Mouse (Mus musculus) effector memory CD4-positive, alpha-beta T cell, adult 7 months (primary cell): ENCODE measurements around the gene Hes3. TPM values are rescaled to one million over a fixed set of nuclear protein-coding genes. Genes with fewer than 3 reads are reported as not detected.

Experiments used
- polyA plus RNA-seq: library from polyadenylated mRNA; unstranded; fragments of 100-300 nt; shearing (Covaris generic); gene quantifications from one replicate; pipeline ENCODE4 v1.2.1, GENCODE M21; 2017

Hes3 gene
- polyA plus RNA-seq: not detected

DNA sequence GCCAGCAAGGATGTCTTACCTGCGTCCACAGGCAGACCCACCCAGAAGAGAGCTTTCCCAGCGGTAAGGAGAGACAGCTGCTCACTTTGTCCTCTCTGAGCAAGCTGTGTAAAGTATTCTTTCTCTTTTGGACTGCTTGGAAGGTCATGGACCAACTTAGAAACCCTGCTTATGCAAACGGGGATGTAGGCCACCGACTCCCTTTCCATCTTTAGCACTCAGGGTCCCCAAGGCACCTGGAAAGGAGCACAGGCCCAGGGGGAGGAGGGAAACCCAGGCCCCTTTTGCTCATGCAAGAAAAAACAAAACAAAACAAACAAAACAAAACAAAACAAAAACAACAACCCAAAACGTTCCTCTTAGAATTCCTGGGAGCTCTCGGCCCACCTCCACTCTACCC is at the start of gene Hes3:
TSS of gene Hes3 (minus strand) at position 101 of the 400 bp plus-strand sequence.

DNA sequence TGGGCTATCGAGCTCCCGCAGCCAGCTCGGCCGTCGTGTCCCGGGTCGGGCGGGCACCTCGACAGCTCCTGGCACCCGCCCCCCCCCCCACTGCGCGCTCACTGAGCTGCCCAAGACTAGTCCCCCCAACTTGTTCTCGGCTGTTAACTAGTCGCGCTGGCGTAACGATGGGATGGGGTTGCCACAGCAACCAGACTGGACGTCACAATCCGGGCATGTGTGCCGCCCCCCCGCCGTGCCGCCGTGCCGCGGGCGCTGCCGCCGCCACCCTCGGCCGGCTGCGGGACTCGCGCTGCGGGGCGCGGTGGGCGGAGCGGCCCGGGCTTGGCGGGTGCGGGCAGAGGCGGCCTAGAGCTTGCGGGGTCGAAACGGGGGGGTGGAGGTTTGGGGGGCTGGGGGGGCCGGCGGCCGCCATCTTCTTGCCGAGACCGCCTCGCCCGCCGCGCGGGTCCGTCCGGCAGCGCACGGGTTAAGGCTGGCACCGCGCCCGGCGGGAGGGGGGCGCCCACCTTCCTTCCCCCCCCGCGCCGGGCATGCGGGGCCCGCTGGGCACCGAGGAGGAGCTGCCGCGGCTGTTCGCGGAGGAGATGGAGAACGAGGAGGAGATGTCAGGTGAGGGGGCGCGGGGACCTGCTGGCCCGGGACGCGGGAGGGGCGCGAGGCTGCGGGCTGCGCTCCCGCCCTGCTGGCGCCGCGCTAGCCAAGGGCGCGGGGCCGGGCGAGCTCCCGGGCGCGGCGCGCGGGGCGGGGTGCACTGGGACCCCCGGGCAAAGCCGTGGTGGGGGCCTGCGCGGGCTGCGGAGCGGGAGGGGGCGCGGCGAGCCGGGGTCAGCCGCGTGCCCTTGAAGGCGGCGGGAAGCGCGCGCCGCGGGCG is 47.2 kb upstream of the Hes3 start, which contains the start of gene Chd5:
TSS of gene Chd5 (plus strand) at position 233 of the 874 bp plus-strand sequence.

DNA sequence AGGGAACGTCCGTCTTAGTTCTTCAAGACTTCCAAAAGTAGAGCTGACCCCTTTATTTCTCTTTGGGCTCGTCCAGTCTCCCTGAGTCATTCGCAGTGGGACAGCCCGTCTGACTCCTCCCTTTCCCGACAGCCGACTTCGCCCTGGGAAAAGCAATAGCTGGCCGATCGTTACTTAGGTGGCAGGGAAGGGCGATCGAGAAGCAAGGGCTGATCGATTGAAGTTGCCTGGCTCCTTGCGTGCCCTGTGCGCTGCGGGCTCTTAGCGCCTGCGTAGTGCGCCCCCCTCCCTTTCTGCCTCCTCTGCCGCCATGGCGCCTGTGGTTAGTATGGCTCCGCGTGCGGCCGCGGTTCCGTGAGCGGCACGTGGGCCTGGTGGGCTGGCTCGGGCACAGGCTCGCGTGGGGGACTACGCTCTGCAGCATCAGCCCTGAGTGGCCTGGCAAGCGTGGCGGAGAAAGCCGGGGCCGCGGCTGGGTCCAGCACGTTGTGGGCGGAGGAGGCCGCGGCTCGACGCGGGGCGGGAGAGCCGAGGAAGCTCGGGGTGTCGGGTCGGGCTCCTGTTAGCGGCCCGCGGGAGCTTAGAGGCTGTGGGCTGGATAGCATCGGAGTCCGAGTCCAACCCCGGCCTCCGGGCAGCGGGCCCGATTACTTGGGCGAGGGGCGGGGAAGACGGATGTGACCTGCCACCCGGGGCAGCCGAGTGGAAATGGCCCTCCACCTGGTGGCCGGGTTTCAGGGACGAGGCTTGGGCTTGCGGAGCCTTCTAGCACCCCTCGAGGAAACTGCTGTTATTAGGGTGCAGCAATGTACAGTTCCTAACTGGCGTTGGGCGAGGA is 34.3 kb upstream of the Hes3 start, which contains the start of gene Rpl22:
TSS of gene Rpl22 (plus strand) at position 169 of the 838 bp plus-strand sequence.

DNA sequence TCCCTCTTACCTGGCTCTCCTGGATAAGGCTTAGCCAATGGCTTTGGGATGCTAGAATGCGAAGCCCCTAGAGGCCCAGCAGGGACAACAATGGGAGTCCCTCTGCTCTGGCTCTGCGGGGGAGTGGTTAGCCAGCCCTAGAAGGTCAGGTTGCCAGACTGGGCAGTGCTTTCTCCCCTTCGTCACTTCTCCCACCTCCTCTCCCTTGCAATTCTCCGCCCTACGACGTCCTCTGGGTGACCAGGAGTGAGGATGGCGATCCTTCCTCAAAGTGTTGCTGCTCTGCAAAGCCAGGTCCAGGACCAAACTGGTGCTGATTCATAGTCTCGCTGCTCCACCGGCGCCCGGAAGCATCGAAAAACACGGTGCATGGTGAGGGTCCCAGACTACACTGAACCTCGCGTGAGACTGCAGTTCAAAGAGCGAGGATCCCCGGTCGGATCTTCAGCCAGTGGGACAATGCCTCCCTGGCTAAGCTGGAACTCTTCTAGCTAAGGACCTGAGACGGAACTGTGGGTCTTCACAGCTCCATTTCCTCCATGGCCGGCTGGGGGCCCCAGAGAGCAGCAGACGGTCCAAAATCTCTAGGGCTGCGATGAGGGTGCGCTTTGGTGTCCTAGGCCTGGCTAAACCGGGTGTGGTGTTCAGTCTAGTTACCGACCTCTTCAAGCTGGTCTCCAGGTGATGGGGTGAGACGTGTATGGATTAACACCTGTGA is 27.2 kb upstream of the Hes3 start, which contains the start of gene Rnf207:
TSS of gene Rnf207 (minus strand) at position 477 of the 718 bp plus-strand sequence.

DNA sequence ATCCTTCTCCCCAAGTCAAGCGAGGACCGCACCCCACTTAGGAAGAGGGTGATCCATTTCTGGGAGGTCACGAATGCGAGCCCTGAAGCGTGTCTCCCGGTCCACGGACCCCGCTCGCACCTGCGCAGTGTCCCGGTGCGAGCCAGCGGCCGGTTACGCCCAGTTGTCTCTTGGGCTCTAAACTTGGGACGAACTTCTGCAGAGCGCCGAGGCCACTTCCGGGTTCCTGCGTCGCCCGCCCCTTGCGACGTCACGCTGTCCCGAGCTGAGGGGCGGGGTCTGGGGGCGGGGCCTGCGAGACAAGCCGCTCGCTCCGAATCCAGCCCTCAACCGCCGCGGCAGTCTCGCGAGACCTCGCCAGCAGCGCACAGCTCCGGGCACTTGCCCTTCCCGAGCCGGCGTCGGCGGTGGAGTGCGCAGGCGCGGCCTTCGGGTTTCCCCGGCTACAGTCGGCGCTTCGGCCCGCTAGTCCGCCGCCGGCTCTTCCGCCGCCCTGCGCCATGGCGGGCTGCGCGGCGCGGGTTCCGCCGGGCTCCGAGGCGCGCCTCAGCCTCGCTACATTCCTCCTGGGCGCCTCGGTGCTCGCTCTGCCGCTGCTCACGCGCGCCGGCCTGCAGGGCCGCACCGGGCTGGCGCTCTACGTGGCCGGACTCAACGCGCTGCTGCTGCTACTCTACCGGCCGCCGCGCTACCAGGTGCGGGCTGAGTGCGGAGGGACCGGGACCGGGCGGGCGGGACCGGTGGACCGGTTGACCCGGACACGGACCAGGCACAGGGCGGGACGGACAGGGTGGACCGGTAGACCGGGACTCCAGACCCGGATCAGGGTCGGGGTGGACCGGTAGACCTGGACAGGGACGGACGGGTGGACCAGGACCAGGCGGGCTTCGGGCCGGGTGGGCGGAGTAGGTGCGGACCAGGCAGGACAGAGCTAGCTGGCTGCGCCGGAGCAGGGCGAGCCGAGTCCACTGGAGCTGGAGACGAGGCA is 5.7 kb upstream of the Hes3 start, which contains the start of gene Icmt:
TSS of gene Icmt (plus strand) at position 354 of the 988 bp plus-strand sequence.

DNA sequence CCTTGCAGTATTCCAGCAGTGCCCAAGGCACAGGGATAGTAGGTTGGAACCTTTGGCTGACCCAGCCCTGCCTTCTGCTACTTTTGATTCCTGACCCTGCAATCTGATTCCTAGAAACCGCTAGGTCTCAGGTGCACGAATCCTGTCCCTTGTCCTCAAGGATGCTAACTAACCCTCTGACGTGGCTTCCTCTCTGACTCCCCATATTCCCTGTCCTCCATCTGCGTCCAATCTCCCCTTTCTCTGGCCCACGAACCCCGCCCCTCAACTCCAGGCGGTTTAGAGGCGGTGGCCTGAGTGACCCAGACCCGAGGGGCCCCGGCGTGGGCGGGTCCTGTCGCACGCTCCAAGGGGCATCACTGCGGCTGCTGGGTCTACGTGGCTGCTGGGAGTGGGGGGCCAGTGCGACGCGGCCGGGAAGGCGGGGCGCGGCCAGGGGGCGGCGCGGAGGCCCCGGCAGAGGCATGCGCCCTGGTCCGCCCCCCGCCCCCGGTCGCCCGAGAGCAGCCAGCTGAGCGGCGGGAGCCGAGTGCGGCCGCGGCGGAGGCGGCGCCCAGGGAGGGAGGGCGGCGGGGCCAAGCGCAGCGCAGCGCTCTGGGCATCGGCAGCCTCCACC is 17.7 kb downstream of the Hes3 start, which contains the start of gene Gpr153:
TSS of gene Gpr153 (plus strand) at position 612 of the 616 bp plus-strand sequence.

Other genes starting within 250 kb of the Hes3 start
- gene Plekhg5, start 219.2 kb downstream of the Hes3 start, polyA plus RNA-seq: 4.8 TPM
- 252 TPM for gene Tnfrsf25, start 175.7 kb downstream of the Hes3 start, polyA plus RNA-seq
- gene Espn, start 139.3 kb downstream of the Hes3 start, polyA plus RNA-seq: 39.6 TPM
- gene Hes2, start 132.8 kb downstream of the Hes3 start, polyA plus RNA-seq: 0.15 TPM
- 105 TPM for gene Acot7, start 113.5 kb downstream of the Hes3 start, polyA plus RNA-seq
- not detected for gene Gpr153, start 17.4 kb downstream of the Hes3 start, polyA plus RNA-seq
- 22.2 TPM for gene Icmt, start 5.6 kb upstream of the Hes3 start, polyA plus RNA-seq
- not detected for gene Rnf207, start 27.3 kb upstream of the Hes3 start, polyA plus RNA-seq
- gene Rpl22, start 34.1 kb upstream of the Hes3 start, polyA plus RNA-seq: 395 TPM
- gene Chd5, start 47.0 kb upstream of the Hes3 start, polyA plus RNA-seq: not detected
- 1.4 TPM for gene Nphp4, start 185.0 kb upstream of the Hes3 start, polyA plus RNA-seq
- 115 TPM for gene Kcnab2, start 186.2 kb upstream of the Hes3 start, polyA plus RNA-seq